Mouse (Mus musculus): Measurements from ENCODE around the gene Amph. TPM values are rescaled to one million over a fixed set of nuclear protein-coding genes. Genes with fewer than 3 reads are reported as not detected.
A peak's percentile ranks its signal among the peaks of the same experiment; 100 is the strongest.
"Not testable (repeated sequence)": the region's sequence is repeated elsewhere in the genome, so short reads cannot be mapped to it uniquely, and the experiment has no call there.

Amph gene
- 53.4 and 53.9 TPM in 2 replicates for polyA plus RNA-seq (2015; fragmentation: Nextera tagmentation; extraction: Ambion mirVana)

DNA sequence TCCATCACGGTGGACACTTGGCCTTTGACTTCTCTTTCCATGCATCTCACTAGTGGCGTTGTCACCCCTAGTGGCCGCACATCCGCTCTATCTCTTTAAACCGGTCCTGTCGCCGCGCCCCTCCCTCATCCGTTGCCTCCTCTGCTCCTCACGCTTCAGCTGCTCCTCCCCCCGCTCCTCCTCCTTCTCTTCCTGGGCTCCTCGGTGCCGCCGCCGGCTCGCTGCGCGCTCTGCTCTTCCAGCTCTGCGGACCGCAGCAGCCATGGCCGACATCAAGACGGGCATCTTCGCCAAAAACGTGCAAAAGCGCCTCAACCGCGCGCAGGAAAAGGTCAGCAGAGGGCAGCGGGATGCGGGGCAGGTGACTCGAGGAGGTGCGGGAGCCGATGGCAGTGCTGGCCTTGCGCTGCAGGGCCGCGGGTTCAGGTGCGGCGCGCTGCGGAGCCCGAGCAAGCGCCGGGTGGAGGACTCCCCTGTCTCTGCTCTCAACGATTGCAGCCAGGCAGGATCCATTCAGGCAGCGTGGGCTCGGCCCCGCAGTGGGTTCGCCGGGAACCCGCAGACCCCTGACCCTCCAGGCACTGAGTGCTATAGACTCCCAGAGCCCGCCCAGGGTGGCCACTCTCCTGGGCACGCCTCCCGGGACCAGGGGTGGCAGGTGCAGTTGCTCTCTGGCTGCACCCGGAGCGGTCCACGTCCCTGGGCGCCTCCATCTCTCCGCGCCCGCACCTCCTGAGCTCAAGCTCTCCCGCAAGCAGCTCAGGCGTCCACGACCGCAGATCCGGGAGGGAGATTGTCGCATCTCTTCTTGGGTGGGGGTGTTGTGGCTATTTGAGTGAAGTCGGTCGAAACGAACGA, at the start of gene Amph:
Amph (plus strand) TSS at position 35 of the 858 bp plus-strand sequence.
- Histone ChIP-seq H3K4me1 (peaks cover 15% of the 10 kb centered on the region), H3K9ac (peak within 1 kb of the TSS; percentile 96), H3K27ac (peak within 1 kb of the TSS; percentile 93), H3K9me3 (no peaks in the 10 kb centered on the region), H3K4me3 (peak within 1 kb of the TSS; percentile 86), H3K36me3 (replicated peaks) (no peaks in the 10 kb centered on the region), H3K27me3 (replicated peaks) (no peaks in the 10 kb centered on the region), H3K4me2 (peak within 1 kb of the TSS; percentile 64)
- WGBS = under 1% methylated on average over 70 of the region's 70 CpGs
- ATAC-seq (replicated peaks) = peak; percentile 98

GRCm38 (mm10) chr13:18903623-18904022, 44.4 kb upstream of the Amph start:
- Histone ChIP-seq H3K4me1 (no peaks in the 10 kb centered on the region), H3K9me3 (no peaks in the 10 kb centered on the region), H3K4me2 (no peak overlapping the region), H3K36me3 (replicated peaks) (no peaks in the 10 kb centered on the region), H3K27ac (no peak overlapping the region), H3K4me3 (no peak overlapping the region), H3K9ac (no peak overlapping the region), H3K27me3 (replicated peaks) (no peaks in the 10 kb centered on the region)
- no peak for ATAC-seq (replicated peaks)
- WGBS = 92% methylated on average over 6 of the region's 6 CpGs

- Histone ChIP-seq H3K27me3 (replicated peaks) (no peaks in the 10 kb centered on the region), H3K4me3 (no peak overlapping the region)
- 92% methylated on average over 4 of the region's 4 CpGs for WGBS
These were observed 33.2 kb upstream of the Amph start for GRCm38 (mm10) chr13:18914774-18915173.

GRCm38 (mm10) chr13:18933191-18933590, 14.8 kb upstream of the Amph start:
- not testable (repeated sequence) for H3K4me3 ChIP-seq; H3K9me3 ChIP-seq; H3K4me1 ChIP-seq; H3K27me3 ChIP-seq (replicated peaks); H3K4me2 ChIP-seq; H3K27ac ChIP-seq; H3K36me3 ChIP-seq (replicated peaks); H3K9ac ChIP-seq; ATAC-seq (replicated peaks)
- WGBS = 84% methylated on average over 1 of the region's 2 CpGs

More at GRCm38 (mm10) chr13:18914774-18915173, 33.2 kb upstream of the Amph start:
- H3K9ac ChIP-seq = no peak overlapping the region
- H3K4me1 ChIP-seq = no peaks in the 10 kb centered on the region
- ATAC-seq (replicated peaks) = no peak
- H3K9me3 ChIP-seq = no peaks in the 10 kb centered on the region
- no peak overlapping the region for H3K4me2 ChIP-seq
- H3K36me3 ChIP-seq (replicated peaks) = no peaks in the 10 kb centered on the region
- H3K27ac ChIP-seq = no peak overlapping the region

DNA sequence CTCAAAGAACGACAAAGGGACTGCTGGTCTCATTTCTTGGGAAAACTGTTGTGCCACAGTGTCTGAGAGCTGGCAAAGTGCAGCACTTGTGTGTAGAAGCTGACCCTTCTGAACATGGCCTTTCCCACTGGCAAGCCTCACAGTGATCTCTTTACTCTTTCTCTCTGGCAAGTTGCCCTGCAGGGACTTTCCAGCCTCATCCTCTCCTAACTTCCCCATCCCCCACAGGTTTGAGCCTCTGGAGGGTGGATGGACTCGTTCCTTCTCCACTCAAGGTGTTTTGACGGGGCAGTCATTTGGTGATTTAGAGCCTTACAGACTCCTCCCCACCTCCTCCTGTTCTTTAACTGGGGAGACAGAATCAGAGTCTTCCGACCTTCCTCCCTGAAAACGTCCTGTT, 319 bp upstream of the Amph start:
- ATAC-seq (replicated peaks) = no peak; the same call in 1 of the 2 replicates
- 19% methylated on average over 5 of the region's 5 CpGs for WGBS
- Histone ChIP-seq H3K9ac (peak overlapping the region; percentile 96), H3K9me3 (no peaks in the 10 kb centered on the region), H3K4me1 (peaks cover 15% of the 10 kb centered on the region), H3K27ac (peak overlapping the region; percentile 93), H3K4me2 (peak overlapping the region; percentile 64), H3K27me3 (replicated peaks) (no peaks in the 10 kb centered on the region), H3K4me3 (peak overlapping the region; percentile 86), H3K36me3 (replicated peaks) (no peaks in the 10 kb centered on the region)

DNA sequence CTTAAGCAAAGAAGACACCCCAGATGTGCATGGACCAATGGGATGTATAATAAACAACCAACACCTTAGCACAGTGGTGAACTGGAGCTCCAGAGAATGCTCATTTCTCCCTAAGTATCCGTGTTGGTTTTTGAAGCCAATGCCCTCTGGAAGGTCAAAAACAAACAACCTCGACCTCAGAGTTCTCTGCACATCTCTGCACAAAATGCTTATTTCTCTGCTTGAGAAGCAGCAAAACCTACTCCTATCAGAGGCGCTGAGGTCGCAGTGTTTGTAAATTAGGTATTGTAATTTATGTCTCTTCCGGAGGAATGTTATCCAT, 985 bp downstream of the Amph start:
- Histone ChIP-seq H3K36me3 (replicated peaks) (no peaks in the 10 kb centered on the region), H3K9ac (peak overlapping the region; percentile 96), H3K27me3 (replicated peaks) (no peaks in the 10 kb centered on the region), H3K4me1 (peaks cover 15% of the 10 kb centered on the region), H3K27ac (peak overlapping the region; percentile 93), H3K9me3 (no peaks in the 10 kb centered on the region), H3K4me2 (peak overlapping the region; percentile 64), H3K4me3 (peak overlapping the region; percentile 86)
- peak; percentile 51 for ATAC-seq (replicated peaks)
- WGBS = 5% methylated on average over 5 of the region's 5 CpGs

- Histone ChIP-seq H3K4me3 (peak overlapping the region; percentile 86), H3K4me1 (peaks cover 15% of the 10 kb centered on the region), H3K9ac (peak overlapping the region; percentile 15; the same call in 1 of the 2 replicates), H3K27me3 (replicated peaks) (no peaks in the 10 kb centered on the region), H3K27ac (no peak overlapping the region), H3K9me3 (no peaks in the 10 kb centered on the region), H3K4me2 (peak overlapping the region; percentile 64), H3K36me3 (replicated peaks) (no peaks in the 10 kb centered on the region)
- ATAC-seq (replicated peaks) = no peak
- 59% methylated on average over 11 of the region's 11 CpGs for WGBS
These were observed 1.7 kb downstream of the Amph start for GRCm38 (mm10) chr13:18949626-18950200.

- H3K9me3 ChIP-seq = no peaks in the 10 kb centered on the region
- peaks cover 10% of the 10 kb centered on the region for H3K4me1 ChIP-seq
- no peak overlapping the region for H3K9ac ChIP-seq
- H3K4me2 ChIP-seq = no peak overlapping the region
- no peak overlapping the region for H3K4me3 ChIP-seq
- H3K27ac ChIP-seq = no peak overlapping the region
- H3K27me3 ChIP-seq (replicated peaks) = no peaks in the 10 kb centered on the region
- WGBS = 83% methylated on average over 4 of the region's 4 CpGs
- ATAC-seq (replicated peaks) = no peak
- no peaks in the 10 kb centered on the region for H3K36me3 ChIP-seq (replicated peaks)
These were observed 5.6 kb downstream of the Amph start for GRCm38 (mm10) chr13:18953575-18953974.

DNA sequence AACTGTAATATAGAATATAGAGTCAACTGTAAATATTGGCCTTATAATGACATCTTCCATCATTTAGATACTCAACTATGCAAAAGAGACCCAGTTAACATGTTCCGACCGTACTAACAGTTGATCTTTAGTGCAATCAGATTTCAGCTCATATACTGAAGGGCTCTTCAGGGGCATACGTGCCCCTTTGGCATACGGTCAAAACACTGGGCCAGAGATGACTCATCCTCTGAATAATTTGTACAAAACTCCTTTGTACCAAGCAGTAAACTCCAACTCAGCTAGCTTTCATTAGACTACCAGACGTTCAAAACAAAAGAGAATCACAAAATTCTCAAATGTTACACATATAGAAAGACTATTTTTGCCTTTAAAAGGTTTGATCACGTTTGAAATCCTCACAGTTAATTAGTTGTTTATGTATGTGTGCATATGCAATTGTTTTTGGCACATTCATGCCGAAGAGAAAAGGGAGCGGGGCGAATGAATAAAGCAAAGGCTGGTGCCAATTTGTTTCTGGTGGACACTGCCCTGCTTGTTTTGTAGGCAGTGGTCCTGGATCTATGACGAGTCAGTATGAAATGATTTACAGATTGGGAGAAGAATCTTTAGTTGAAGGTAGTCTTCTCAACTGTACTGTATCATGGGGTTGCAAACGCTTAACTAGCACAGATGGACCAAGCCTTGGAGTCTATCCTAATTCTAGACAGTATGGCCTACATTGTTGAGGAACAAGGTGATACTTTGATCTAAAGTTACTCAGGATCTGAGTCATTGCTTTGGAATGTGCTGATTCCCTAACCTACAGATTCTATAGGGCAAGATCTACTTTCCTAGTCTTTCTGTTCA, 8.3 kb downstream of the Amph start:
- no peaks in the 10 kb centered on the region for H3K27me3 ChIP-seq (replicated peaks)
- H3K36me3 ChIP-seq (replicated peaks) = no peaks in the 10 kb centered on the region
- H3K9me3 ChIP-seq = no peaks in the 10 kb centered on the region
- WGBS = 83% methylated on average over 11 of the region's 11 CpGs
- no peak overlapping the region for H3K27ac ChIP-seq
- H3K4me2 ChIP-seq = no peak overlapping the region
- H3K4me3 ChIP-seq = no peak overlapping the region
- no peak overlapping the region for H3K9ac ChIP-seq
- no peak for ATAC-seq (replicated peaks)
- H3K4me1 ChIP-seq = no peaks in the 10 kb centered on the region

DNA sequence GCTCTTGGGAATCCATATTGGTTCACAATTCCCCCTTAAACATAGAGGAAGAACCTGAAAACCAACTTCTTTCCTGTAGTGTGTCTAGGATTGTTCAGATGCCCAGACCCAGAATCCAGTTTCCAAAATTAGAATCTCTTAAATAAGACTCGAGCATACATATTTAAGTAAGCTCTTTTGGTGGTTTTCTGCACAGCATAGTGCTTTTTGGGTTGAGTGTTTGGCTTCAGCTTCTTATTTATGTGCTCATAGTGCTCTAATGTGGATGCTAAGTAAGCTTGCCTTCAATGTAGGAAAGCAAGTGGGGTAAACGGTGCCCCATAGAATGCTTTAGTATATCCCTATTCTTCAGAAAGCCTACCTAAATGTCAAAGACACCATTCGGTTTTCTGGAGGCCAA, 9.0 kb downstream of the Amph start:
- ATAC-seq (replicated peaks) = no peak
- H3K36me3 ChIP-seq (replicated peaks) = no peaks in the 10 kb centered on the region

GRCm38 (mm10) chr13:18972571-18972970, 24.6 kb downstream of the Amph start:
- Histone ChIP-seq H3K4me1 (no peaks in the 10 kb centered on the region), H3K27ac (no peak overlapping the region), H3K9me3 (no peaks in the 10 kb centered on the region), H3K9ac (no peak overlapping the region), H3K4me2 (no peak overlapping the region), H3K27me3 (replicated peaks) (no peaks in the 10 kb centered on the region), H3K4me3 (no peak overlapping the region), H3K36me3 (replicated peaks) (no peaks in the 10 kb centered on the region)
- WGBS = 82% methylated on average over 3 of the region's 3 CpGs
- no peak for ATAC-seq (replicated peaks)

More for the DNA sequence above, 9.0 kb downstream of the Amph start:
- Histone ChIP-seq H3K4me1 (no peaks in the 10 kb centered on the region), H3K9ac (no peak overlapping the region), H3K4me3 (no peak overlapping the region), H3K27ac (no peak overlapping the region), H3K9me3 (no peaks in the 10 kb centered on the region), H3K4me2 (no peak overlapping the region), H3K27me3 (replicated peaks) (no peaks in the 10 kb centered on the region)
- 89% methylated on average over 3 of the region's 3 CpGs for WGBS

DNA sequence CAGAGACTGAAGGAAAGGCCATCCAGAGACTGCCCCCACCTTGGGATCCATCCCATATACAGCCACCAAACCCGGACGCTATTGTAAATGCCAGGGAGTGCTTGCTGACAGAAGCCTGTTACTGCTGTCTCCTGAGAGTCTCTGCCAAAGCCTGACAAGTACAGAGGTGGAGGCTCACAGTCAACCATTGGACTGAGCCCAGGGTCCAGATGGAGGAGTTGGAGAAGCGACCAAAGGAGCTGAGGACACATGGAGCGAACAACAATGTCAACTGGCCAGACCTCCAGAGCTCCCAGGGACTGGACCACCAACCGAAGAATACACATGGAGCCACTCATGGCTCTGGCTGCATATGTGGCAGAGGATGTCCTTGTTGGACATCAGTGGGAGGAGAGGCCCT, 26.3 kb downstream of the Amph start:
- no peak for ATAC-seq (replicated peaks)
- no peaks in the 10 kb centered on the region for H3K27me3 ChIP-seq (replicated peaks)
- WGBS = 95% methylated on average over 5 of the region's 5 CpGs
- H3K4me2 ChIP-seq = no peak overlapping the region
- H3K4me3 ChIP-seq = no peak overlapping the region
- no peaks in the 10 kb centered on the region for H3K4me1 ChIP-seq
- H3K27ac ChIP-seq = no peak overlapping the region
- no peaks in the 10 kb centered on the region for H3K36me3 ChIP-seq (replicated peaks)
- no peaks in the 10 kb centered on the region for H3K9me3 ChIP-seq
- no peak overlapping the region for H3K9ac ChIP-seq
